Mouse (Mus musculus) CH12.LX (cell line): Measurements from ENCODE around the gene Rex1bd. TPM values are rescaled to one million over a fixed set of nuclear protein-coding genes. Genes with fewer than 3 reads are reported as not detected.

ENCODE experiments used
- DNase-seq: peaks from one replicate; pipeline ENCODE4 v3.0.0-alpha.2; 2013; ENCODE audit errors: extremely low read depth
- H3K27ac ChIP-seq: 2 replicates; pipeline ENCODE4 v1.5.1; 2012; ENCODE audit warnings: low read depth, mild to moderate bottlenecking, control low read depth, moderate library complexity; ENCODE audit not compliant: insufficient read depth
- H3K27me3 ChIP-seq: replicated peaks from 2 replicates; pipeline ENCODE3; 2012; ENCODE audit warnings: inconsistent platforms
- H3K36me3 ChIP-seq, 2 experiments: replicated peaks in 1 of 2; 2 replicates each; pipeline versions ENCODE3 to v1.6.1; 2012; ENCODE audit warnings: inconsistent platforms in 1 of 2, low read length in 1 of 2, mild to moderate bottlenecking in 1 of 2, mixed read lengths in 1 of 2, moderate library complexity in 1 of 2; ENCODE audit not compliant: control insufficient read depth in 1 of 2, insufficient read depth in 1 of 2
- H3K4me1 ChIP-seq, 2 experiments: 2 replicates each; pipeline ENCODE4 v1.6.1; 2012; ENCODE audit warnings: inconsistent platforms in 1 of 2, moderate library complexity in 1 of 2; ENCODE audit not compliant: insufficient read depth in 2 of 2, control insufficient read depth in 1 of 2
- H3K4me2 ChIP-seq: 2 replicates; pipeline ENCODE4 v1.6.1; 2012; ENCODE audit warnings: low read depth, mild to moderate bottlenecking, control low read depth; ENCODE audit not compliant: poor library complexity, insufficient read depth, severe bottlenecking
- H3K4me3 ChIP-seq, 3 experiments: fragments of 150-350 bp in 1 of 3; sonication (generic) in 1 of 3; replicated peaks in 1 of 3; 2 replicates each; pipeline versions ENCODE3 to v1.5.1; 2011 to 2012; ENCODE audit warnings: low read depth in 2 of 3, low read length in 2 of 3, mild to moderate bottlenecking in 2 of 3, moderate library complexity in 2 of 3, control low read depth in 1 of 3, improper control_type of control experiment in 1 of 3, inconsistent platforms in 1 of 3, mixed read lengths in 1 of 3; ENCODE audit not compliant: poor library complexity in 1 of 3
- H3K79me2 ChIP-seq: replicated peaks from 2 replicates; pipeline ENCODE4 v1.6.1; 2012; ENCODE audit warnings: mild to moderate bottlenecking, moderate library complexity; ENCODE audit not compliant: control insufficient read depth, poor library complexity, insufficient read depth, severe bottlenecking; ENCODE audit errors: extremely low read depth
- H3K9ac ChIP-seq: 2 replicates; pipeline ENCODE4 v1.6.1; 2012; ENCODE audit warnings: low read depth, mild to moderate bottlenecking, control low read depth, moderate library complexity; ENCODE audit not compliant: insufficient read depth
- H3K9me3 ChIP-seq: replicated peaks from 2 replicates; pipeline ENCODE3; 2012; ENCODE audit warnings: low read length, inconsistent platforms, mixed read lengths
- BHLHE40 ChIP-seq: IDR thresholded peaks from 2 replicates; pipeline ENCODE4 v1.6.1; 2011; ENCODE audit warnings: mild to moderate bottlenecking, low read depth, low read length, improper control_type of control experiment
- CHD1 ChIP-seq: IDR thresholded peaks from 2 replicates; pipeline ENCODE4 v1.6.1; 2012; ENCODE audit warnings: low read depth, low read length, improper control_type of control experiment, inconsistent platforms
- CHD2 ChIP-seq: IDR thresholded peaks from 2 replicates; pipeline ENCODE4 v1.6.1; 2011; ENCODE audit warnings: low read length, improper control_type of control experiment
- IRF4 ChIP-seq: IDR thresholded peaks from 2 replicates; pipeline ENCODE4 v1.6.1; 2014; ENCODE audit warnings: low read depth, mild to moderate bottlenecking, inconsistent platforms, low read length, improper control_type of control experiment
- KAT2A ChIP-seq: IDR thresholded peaks from 2 replicates; pipeline ENCODE4 v1.6.1; 2012; ENCODE audit warnings: low read length, improper control_type of control experiment, inconsistent platforms; ENCODE audit not compliant: insufficient replicate concordance
- MAFK ChIP-seq: IDR thresholded peaks from 2 replicates; pipeline ENCODE4 v1.6.1; 2011; ENCODE audit warnings: low read length, improper control_type of control experiment; ENCODE audit not compliant: insufficient replicate concordance
- POLR2A ChIP-seq: IDR thresholded peaks from 2 replicates; pipeline ENCODE4 v1.6.1; 2011; ENCODE audit warnings: low read depth, mild to moderate bottlenecking, improper control_type of control experiment, low read length
- POLR2AphosphoS2 ChIP-seq: IDR thresholded peaks from 2 replicates; pipeline ENCODE4 v1.6.1; 2011; ENCODE audit warnings: low read depth, low read length, improper control_type of control experiment
- RAD21 ChIP-seq: IDR thresholded peaks from 2 replicates; pipeline ENCODE4 v1.6.1; 2011; ENCODE audit warnings: low read depth, mild to moderate bottlenecking, low read length, improper control_type of control experiment, moderate library complexity
- SIN3A ChIP-seq: IDR thresholded peaks from 2 replicates; pipeline ENCODE4 v1.6.1; 2012; ENCODE audit warnings: low read length, improper control_type of control experiment, inconsistent platforms
- SMC3 ChIP-seq: IDR thresholded peaks from 2 replicates; pipeline ENCODE4 v1.6.1; 2011; ENCODE audit warnings: low read depth, low read length, improper control_type of control experiment
- TCF12 ChIP-seq: IDR thresholded peaks from 2 replicates; pipeline ENCODE4 v1.6.1; 2014; ENCODE audit warnings: low read depth, mild to moderate bottlenecking, inconsistent platforms, low read length, improper control_type of control experiment
- USF1 ChIP-seq: IDR thresholded peaks from 2 replicates; pipeline ENCODE4 v1.6.1; 2014; ENCODE audit warnings: low read depth, mild to moderate bottlenecking, inconsistent platforms, low read length, improper control_type of control experiment
- ZC3H11A ChIP-seq: IDR thresholded peaks from 2 replicates; pipeline ENCODE4 v1.6.1; 2012; ENCODE audit warnings: low read depth, mild to moderate bottlenecking, inconsistent platforms, low read length, improper control_type of control experiment
- ZKSCAN1 ChIP-seq: IDR thresholded peaks from 2 replicates; pipeline ENCODE4 v1.6.1; 2012; ENCODE audit warnings: low read depth, inconsistent platforms, low read length, improper control_type of control experiment, borderline replicate concordance
- ZNF384 ChIP-seq: IDR thresholded peaks from 2 replicates; pipeline ENCODE4 v1.6.1; 2012; ENCODE audit warnings: low read depth, low read length, improper control_type of control experiment, inconsistent platforms
- dilution Hi-C: fragments of 300-500 bp; cut with MboI; formaldehyde crosslinking; loops from 2 replicates; pipeline ENCODE4 v1.14.3; 2020; ENCODE audit warnings: low sequenced_read_pairs; ENCODE audit not compliant: extremely low pct_unique_long_range_greater_than_20kb, extremely low pct_ligation_motif_present
- in situ Hi-C: fragments of 300-500 bp; cut with MboI; formaldehyde crosslinking; loops from 3 replicates; pipeline ENCODE4 v1.14.3; 2019; ENCODE audit warnings: low sequenced_read_pairs, low pct_ligation_motif_present, low pct_unique_long_range_greater_than_20kb, mixed read lengths
- polyA plus RNA-seq: library from polyadenylated mRNA; unstranded; fragments of >175 nt; gene quantifications from 2 replicates; pipeline ENCODE4 v1.2.1, GENCODE M21; 2012; ENCODE audit warnings: low read depth; ENCODE audit not compliant: insufficient read length
- total RNA-seq, 2 experiments: library from RNA; depleted of rRNA; stranded (reverse); fragments of 300-350 nt in 1 of 2; fragments of >200 nt in 1 of 2; gene quantifications; 2 replicates each; pipeline ENCODE4 v1.2.3; 2012 to 2014

Gene Rex1bd
- total and polyA plus RNA-seq, 3 experiments = 38.4 to 90.0 (median 47.8) TPM

DNA sequence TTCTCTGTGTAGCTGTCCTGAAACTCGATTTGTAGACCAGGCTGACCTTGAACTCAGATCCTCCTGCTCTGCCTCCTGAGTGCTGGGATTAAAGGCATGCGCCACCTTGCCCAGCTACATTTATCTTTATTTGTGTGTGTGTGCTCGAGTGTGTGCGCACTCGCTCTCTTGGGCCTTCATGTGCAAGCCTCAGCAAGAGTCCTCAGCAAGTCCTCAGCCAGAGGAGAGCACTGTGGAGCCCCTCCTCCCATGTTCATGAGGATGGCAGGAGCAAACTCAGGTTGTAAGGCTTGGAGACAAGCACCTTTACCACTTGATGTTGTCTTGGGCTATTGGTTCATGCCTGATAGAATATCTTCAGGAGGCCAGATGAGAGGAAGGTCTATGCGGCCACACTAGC lies 41.2 kb upstream of the Rex1bd start:
- dilution Hi-C loops (no loop called here), in situ Hi-C loops (loop anchor here (10.0 kb wide), 1 partner anchor 57 kb away; the partner anchor contains the start of gene Ssbp4)
- Histone ChIP-seq H3K4me2 (no peak overlapping the region), H3K9ac (no peak overlapping the region), H3K27me3 (no peaks in the 10 kb centered on the region), H3K4me3 (no peak overlapping the region), H3K9me3 (no peaks in the 10 kb centered on the region), H3K27ac (no peak overlapping the region), H3K4me1 (peaks cover 6 to 43% of the 10 kb centered on the region in 2 experiments; a peak in 3 of 4 replicates), H3K36me3 (peaks cover 3 to 62% of the 10 kb centered on the region in 2 experiments), H3K79me2 (peaks cover 26% of the 10 kb centered on the region)
- TF ChIP-seq POLR2AphosphoS2 = no peak
- TF ChIP-seq CHD2 = no peak
- TF ChIP-seq CHD1 = no peak
- no peak for TF ChIP-seq ZKSCAN1
- no peak for TF ChIP-seq ZNF384
- TF ChIP-seq MAFK = no peak
- no peak for TF ChIP-seq ZC3H11A
- no peak for TF ChIP-seq POLR2A
- TF ChIP-seq USF1 = no peak
- no peak for TF ChIP-seq RAD21
- DNase-seq = no peak

DNA sequence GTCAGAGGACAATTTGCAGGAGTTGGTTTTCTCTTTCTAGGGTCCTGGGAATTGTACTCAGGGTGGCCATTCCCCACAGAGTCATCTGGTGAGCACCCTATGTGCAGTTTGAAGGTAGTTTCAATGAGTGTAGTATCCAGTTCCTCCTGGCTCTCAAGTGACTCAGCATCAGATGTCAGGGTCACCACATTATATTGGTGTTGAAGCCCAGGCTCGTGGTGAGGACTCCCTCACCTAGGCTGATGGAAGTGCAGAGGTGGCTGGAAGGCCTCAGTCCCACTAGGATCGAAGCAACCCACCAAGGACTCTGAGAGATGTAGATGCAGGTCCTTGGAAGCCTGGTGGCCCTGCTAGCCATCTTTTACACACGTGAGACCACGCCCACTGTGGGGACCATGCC lies 39.9 kb upstream of the Rex1bd start:
- H3K27me3 ChIP-seq = no peaks in the 10 kb centered on the region
- no peak overlapping the region for H3K4me2 ChIP-seq
- H3K79me2 ChIP-seq = peaks cover 36% of the 10 kb centered on the region
- peaks cover 6 to 46% of the 10 kb centered on the region in 2 experiments; a peak in 3 of 4 replicates for H3K4me1 ChIP-seq
- in situ Hi-C loops = loop anchor here (10.0 kb wide), 1 partner anchor 58 kb away; the partner anchor contains the start of gene Ssbp4
- no peaks in the 10 kb centered on the region for H3K9me3 ChIP-seq
- H3K4me3 ChIP-seq = no peak overlapping the region
- peaks cover 3 to 61% of the 10 kb centered on the region in 2 experiments for H3K36me3 ChIP-seq
- no peak for TF ChIP-seq TCF12
- TF ChIP-seq SIN3A = no peak
- no peak for TF ChIP-seq BHLHE40
- TF ChIP-seq IRF4 = no peak
- no peak for TF ChIP-seq SMC3
- no peak for TF ChIP-seq POLR2A
- TF ChIP-seq KAT2A = no peak
- dilution Hi-C loops = no loop called here
- no peak overlapping the region for H3K9ac ChIP-seq
- H3K27ac ChIP-seq = no peak overlapping the region
- no peak for DNase-seq
